Mouse (Mus musculus): ENCODE measurements at regions not wholly inside any gene's neighbourhood (a gene's known extent, or its start where the extent isn't known, plus 50 kb on each side); places are given as distances from the start of the nearest gene placed in this dataset.

DNA sequence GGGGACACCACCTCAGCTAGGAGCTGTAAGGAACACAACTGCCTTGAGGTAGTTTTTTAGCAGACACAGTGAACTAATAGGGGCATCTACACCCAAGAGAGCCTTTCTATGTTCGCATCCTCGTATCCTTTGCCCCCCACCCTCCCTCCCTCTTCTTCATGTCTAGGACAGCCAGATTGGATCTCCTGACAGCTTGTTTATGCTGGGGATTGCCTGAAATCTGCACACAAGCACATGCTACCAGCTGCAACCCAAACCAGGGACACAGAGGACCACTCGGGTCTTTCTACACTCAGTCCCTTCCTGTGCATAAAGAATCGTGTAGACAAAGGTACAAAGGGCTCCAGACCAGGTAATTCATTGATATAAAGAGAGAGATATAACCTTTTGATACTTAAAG, 159.3 kb downstream of the Gipc2 start:
- Histone ChIP-seq H3K4me3 (ENCODE audit: low read depth, low read length) (no peak overlapping the region), H3K9me3 (ENCODE audit: control insufficient read depth, low read length) (no peaks in the 10 kb centered on the region), H3K9ac (ENCODE audit: low read depth, low read length) (no peak overlapping the region), H3K27ac (ENCODE audit: low read depth, low read length) (no peak overlapping the region), H3K4me1 (replicated peaks; ENCODE audit: control insufficient read depth, insufficient read depth, low read length) (no peaks in the 10 kb centered on the region), H3K36me3 (ENCODE audit: control insufficient read depth, insufficient read depth, low read length) (no peaks in the 10 kb centered on the region), H3K4me2 (replicated peaks; ENCODE audit: low read depth, low read length) (no peak overlapping the region), H3K27me3 (ENCODE audit: control insufficient read depth, insufficient read depth, low read length) (no peaks in the 10 kb centered on the region)
- ATAC-seq (ENCODE audit: low FRiP score) = no peak
- no peak for DNase-seq (ENCODE audit: low spot score)
- 85% methylated on average over 4 of the region's 4 CpGs for WGBS

DNA sequence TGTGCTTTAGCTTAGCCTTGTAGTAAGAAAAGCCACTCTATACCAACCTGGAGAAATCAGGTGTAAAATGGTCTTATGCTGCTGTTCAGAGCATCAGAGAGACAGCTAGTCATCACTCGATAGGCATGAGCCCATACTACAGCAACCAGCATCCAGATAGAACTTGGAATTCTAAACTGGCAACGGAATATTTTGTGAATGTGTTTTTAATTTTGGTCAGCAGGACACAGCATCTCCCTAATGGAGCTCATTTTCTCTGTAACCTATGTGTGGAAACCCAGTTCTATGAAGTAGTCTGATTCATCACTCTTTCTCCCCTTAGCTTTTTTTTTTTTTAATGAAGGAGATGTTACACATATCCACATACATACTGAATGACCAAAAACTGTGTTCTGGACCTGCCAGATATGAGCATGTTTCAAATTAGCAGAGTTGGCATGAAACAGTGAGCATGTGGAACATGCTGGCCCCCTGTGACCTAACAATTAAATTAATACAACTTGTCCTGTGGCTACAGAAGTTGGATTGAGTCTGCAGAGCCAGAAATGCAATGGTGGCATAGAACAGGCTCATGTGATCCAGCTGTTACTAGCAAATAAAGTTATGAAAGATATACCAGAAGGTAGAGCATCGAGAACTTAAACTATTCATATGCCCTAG, 160.5 kb downstream of the Gipc2 start:
- 86% methylated on average over 3 of the region's 3 CpGs for WGBS
- H3K27ac ChIP-seq (ENCODE audit: low read depth, low read length) = no peak overlapping the region
- H3K9ac ChIP-seq (ENCODE audit: low read depth, low read length) = no peak overlapping the region
- DNase-seq (ENCODE audit: low spot score) = no peak
- H3K4me1 ChIP-seq (replicated peaks; ENCODE audit: control insufficient read depth, insufficient read depth, low read length) = no peaks in the 10 kb centered on the region
- H3K9me3 ChIP-seq (ENCODE audit: control insufficient read depth, low read length) = no peaks in the 10 kb centered on the region
- no peaks in the 10 kb centered on the region for H3K36me3 ChIP-seq (ENCODE audit: control insufficient read depth, insufficient read depth, low read length)
- ATAC-seq (ENCODE audit: low FRiP score) = no peak
- H3K4me2 ChIP-seq (replicated peaks; ENCODE audit: low read depth, low read length) = no peak overlapping the region
- no peaks in the 10 kb centered on the region for H3K27me3 ChIP-seq (ENCODE audit: control insufficient read depth, insufficient read depth, low read length)
- no peak overlapping the region for H3K4me3 ChIP-seq (ENCODE audit: low read depth, low read length)

DNA sequence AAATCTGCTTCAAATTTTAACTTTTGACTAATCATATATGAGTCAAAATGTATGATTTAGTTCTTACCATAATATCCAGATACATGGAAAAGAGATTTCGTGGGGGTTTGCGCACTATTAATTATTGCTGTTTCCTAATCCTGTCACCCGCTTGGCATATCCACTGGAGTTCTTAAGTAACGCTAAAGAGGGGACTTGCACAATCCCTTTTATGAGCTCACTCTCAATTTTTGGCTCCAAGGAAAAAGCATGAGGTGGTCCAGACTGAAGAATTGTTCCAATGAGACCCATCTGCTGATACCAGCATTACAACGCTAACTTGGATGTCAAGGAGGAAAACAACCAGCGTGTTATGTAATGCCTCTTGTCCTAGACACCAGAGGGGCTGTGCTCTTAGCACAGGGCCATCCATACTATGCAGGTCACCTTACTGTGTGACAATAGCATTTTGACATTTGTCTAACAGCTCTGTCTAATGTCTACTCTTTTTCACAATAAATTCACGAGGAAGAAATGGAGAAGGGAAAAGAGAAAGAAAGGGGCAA, 161.5 kb downstream of the Gipc2 start:
- Histone ChIP-seq H3K9me3 (ENCODE audit: control insufficient read depth, low read length) (no peaks in the 10 kb centered on the region), H3K4me2 (replicated peaks; ENCODE audit: low read depth, low read length) (no peak overlapping the region), H3K9ac (ENCODE audit: low read depth, low read length) (no peak overlapping the region), H3K4me1 (replicated peaks; ENCODE audit: control insufficient read depth, insufficient read depth, low read length) (no peaks in the 10 kb centered on the region), H3K4me3 (ENCODE audit: low read depth, low read length) (no peak overlapping the region), H3K36me3 (ENCODE audit: control insufficient read depth, insufficient read depth, low read length) (no peaks in the 10 kb centered on the region), H3K27me3 (ENCODE audit: control insufficient read depth, insufficient read depth, low read length) (no peaks in the 10 kb centered on the region), H3K27ac (ENCODE audit: low read depth, low read length) (no peak overlapping the region)
- 92% methylated on average over 7 of the region's 7 CpGs for WGBS
- no peak for DNase-seq (ENCODE audit: low spot score)
- ATAC-seq (ENCODE audit: low FRiP score) = no peak

DNA sequence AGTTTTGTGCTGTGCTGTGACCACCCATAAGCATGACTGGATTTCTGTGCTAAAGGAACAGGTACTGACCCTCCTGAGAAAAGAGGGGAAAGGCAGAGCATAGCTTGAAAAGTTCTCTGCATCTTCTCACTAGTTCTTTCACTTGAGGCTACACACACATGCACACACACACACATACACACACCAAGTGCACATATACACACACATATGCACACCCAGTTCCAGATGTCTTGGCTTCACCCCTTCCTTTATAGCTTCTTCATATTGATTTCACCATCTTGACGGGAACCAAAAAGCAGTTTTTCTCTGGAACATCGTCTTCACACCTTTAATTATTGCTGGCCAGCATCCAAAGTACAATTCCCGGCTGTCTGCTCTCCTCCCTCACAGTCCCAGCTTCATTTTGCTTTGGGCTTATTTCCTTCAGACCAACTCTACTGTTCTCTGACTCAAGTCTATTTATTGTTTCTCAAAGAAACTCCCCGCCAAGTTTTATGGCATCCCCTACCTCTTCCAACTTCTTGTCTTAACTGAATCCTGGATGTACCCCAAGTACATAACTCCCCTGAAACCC, 160.2 kb upstream of the Ptgfr start:
- H3K36me3 ChIP-seq (ENCODE audit: control insufficient read depth, insufficient read depth, low read length) = no peaks in the 10 kb centered on the region
- H3K27me3 ChIP-seq (ENCODE audit: control insufficient read depth, insufficient read depth, low read length) = no peaks in the 10 kb centered on the region
- no peaks in the 10 kb centered on the region for H3K4me1 ChIP-seq (replicated peaks; ENCODE audit: control insufficient read depth, insufficient read depth, low read length)
- H3K4me2 ChIP-seq (replicated peaks; ENCODE audit: low read depth, low read length) = no peak overlapping the region
- no peak overlapping the region for H3K27ac ChIP-seq (ENCODE audit: low read depth, low read length)
- H3K9ac ChIP-seq (ENCODE audit: low read depth, low read length) = no peak overlapping the region
- H3K9me3 ChIP-seq (ENCODE audit: control insufficient read depth, low read length) = no peaks in the 10 kb centered on the region
- ATAC-seq (ENCODE audit: low FRiP score) = no peak
- 91% methylated on average over 4 of the region's 4 CpGs for WGBS
- H3K4me3 ChIP-seq (ENCODE audit: low read depth, low read length) = no peak overlapping the region
- DNase-seq (ENCODE audit: low spot score) = no peak

DNA sequence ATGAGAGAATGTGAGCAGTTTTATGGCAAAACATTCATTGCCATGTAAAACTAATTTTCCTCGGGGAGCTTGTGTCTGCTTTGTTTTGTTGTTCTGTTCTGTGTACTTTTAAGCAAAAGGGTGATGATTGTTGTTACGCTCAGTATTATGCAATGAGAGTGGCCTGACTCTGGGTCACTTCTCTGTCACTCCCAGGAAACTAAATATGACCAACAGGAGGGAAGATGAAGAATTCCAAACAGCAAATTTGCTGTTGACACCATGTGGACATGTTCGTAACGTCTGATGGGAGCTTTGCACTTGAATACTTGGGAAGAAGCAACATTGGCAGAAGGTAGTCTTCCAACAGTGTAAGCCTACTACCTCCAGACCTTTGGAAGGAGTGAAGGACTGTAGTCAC, 159.7 kb upstream of the Ptgfr start:
- Histone ChIP-seq H3K27ac (ENCODE audit: low read depth, low read length) (no peak overlapping the region), H3K27me3 (ENCODE audit: control insufficient read depth, insufficient read depth, low read length) (no peaks in the 10 kb centered on the region), H3K4me2 (replicated peaks; ENCODE audit: low read depth, low read length) (no peak overlapping the region), H3K4me1 (replicated peaks; ENCODE audit: control insufficient read depth, insufficient read depth, low read length) (no peaks in the 10 kb centered on the region), H3K36me3 (ENCODE audit: control insufficient read depth, insufficient read depth, low read length) (no peaks in the 10 kb centered on the region), H3K4me3 (ENCODE audit: low read depth, low read length) (no peak overlapping the region), H3K9ac (ENCODE audit: low read depth, low read length) (no peak overlapping the region), H3K9me3 (ENCODE audit: control insufficient read depth, low read length) (no peaks in the 10 kb centered on the region)
- 91% methylated on average over 4 of the region's 4 CpGs for WGBS
- ATAC-seq (ENCODE audit: low FRiP score) (no peak), DNase-seq (ENCODE audit: low spot score) (no peak)

DNA sequence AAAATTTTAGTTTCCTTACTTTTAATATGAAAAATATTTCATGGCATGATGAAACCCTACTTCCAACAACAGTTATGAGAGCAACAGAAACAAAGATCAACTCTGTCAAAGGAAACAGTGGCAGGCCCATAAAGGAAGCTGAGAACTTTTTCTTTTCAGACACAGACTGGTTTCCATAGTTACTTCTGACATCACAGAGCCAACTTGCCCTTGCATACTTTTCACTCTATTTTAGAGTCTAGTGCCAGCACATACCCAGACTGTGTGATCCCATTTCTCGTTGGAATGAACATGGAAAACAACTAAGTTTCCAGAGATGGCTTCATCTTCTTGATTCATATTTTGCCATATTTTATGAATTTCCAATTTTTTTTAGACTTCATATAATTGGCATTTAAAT, 150.8 kb upstream of the Ptgfr start:
- Histone ChIP-seq H3K9me3 (ENCODE audit: control insufficient read depth, low read length) (no peaks in the 10 kb centered on the region), H3K9ac (ENCODE audit: low read depth, low read length) (no peak overlapping the region), H3K4me2 (replicated peaks; ENCODE audit: low read depth, low read length) (no peak overlapping the region), H3K4me3 (ENCODE audit: low read depth, low read length) (no peak overlapping the region), H3K36me3 (ENCODE audit: control insufficient read depth, insufficient read depth, low read length) (no peaks in the 10 kb centered on the region), H3K27me3 (ENCODE audit: control insufficient read depth, insufficient read depth, low read length) (no peaks in the 10 kb centered on the region), H3K4me1 (replicated peaks; ENCODE audit: control insufficient read depth, insufficient read depth, low read length) (no peaks in the 10 kb centered on the region), H3K27ac (ENCODE audit: low read depth, low read length) (no peak overlapping the region)
- ATAC-seq (ENCODE audit: low FRiP score) = no peak
- 82% methylated on average over 1 of the region's 1 CpGs for WGBS
- DNase-seq (ENCODE audit: low spot score) = no peak

DNA sequence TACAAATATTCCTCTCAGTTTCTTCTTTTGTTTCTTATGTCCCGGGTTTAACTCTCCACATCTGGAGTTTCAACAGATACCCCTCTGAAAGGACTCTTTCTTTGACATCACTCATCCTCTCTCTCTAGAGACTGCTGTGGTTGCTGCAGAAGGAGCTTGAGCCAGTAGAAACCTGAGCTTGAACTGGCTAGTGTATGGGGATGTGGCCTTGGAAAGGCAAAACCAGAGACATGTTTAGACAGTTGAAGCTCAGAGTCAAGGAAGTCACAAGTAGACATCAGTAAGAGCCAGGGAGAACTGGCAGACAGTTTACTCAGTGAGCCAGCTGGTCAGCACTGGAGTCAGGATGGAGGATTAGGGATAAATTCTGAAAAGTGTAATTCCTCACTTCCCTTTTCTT, 140.7 kb upstream of the Ptgfr start:
- H3K4me1 ChIP-seq (replicated peaks; ENCODE audit: control insufficient read depth, insufficient read depth, low read length) = no peaks in the 10 kb centered on the region
- no peaks in the 10 kb centered on the region for H3K9me3 ChIP-seq (ENCODE audit: control insufficient read depth, low read length)
- no peaks in the 10 kb centered on the region for H3K27me3 ChIP-seq (ENCODE audit: control insufficient read depth, insufficient read depth, low read length)
- WGBS = 51% methylated on average over 1 of the region's 1 CpGs
- ATAC-seq (ENCODE audit: low FRiP score) (no peak), DNase-seq (ENCODE audit: low spot score) (no peak)
- H3K27ac ChIP-seq (ENCODE audit: low read depth, low read length) = no peak overlapping the region
- no peak overlapping the region for H3K4me3 ChIP-seq (ENCODE audit: low read depth, low read length)
- H3K4me2 ChIP-seq (replicated peaks; ENCODE audit: low read depth, low read length) = no peak overlapping the region
- H3K36me3 ChIP-seq (ENCODE audit: control insufficient read depth, insufficient read depth, low read length) = no peaks in the 10 kb centered on the region
- no peak overlapping the region for H3K9ac ChIP-seq (ENCODE audit: low read depth, low read length)

DNA sequence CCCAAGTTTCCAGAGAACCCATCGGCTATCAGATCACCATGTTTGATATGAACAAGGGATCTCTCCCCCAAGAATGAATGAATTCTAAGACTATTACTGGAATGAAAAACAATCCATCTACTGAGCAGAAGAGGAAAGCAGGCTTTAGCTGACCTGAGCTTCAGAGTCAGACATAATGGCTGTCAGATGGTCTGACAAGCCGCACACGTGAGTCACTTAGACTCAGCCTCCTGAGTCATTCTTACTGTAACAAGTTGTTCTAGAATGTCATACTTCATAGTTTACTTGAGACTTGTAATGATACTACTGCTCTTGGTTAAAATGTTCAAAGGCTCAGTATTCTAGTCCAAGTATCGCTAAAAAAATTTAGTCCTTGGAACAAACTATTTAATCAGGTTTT, 140.2 kb upstream of the Ptgfr start:
- Histone ChIP-seq H3K9ac (ENCODE audit: low read depth, low read length) (no peak overlapping the region), H3K4me2 (replicated peaks; ENCODE audit: low read depth, low read length) (no peak overlapping the region), H3K4me1 (replicated peaks; ENCODE audit: control insufficient read depth, insufficient read depth, low read length) (no peaks in the 10 kb centered on the region), H3K36me3 (ENCODE audit: control insufficient read depth, insufficient read depth, low read length) (no peaks in the 10 kb centered on the region), H3K27ac (ENCODE audit: low read depth, low read length) (no peak overlapping the region), H3K9me3 (ENCODE audit: control insufficient read depth, low read length) (no peaks in the 10 kb centered on the region), H3K27me3 (ENCODE audit: control insufficient read depth, insufficient read depth, low read length) (no peaks in the 10 kb centered on the region), H3K4me3 (ENCODE audit: low read depth, low read length) (no peak overlapping the region)
- WGBS = 90% methylated on average over 4 of the region's 4 CpGs
- no peak for ATAC-seq (ENCODE audit: low FRiP score)
- no peak for DNase-seq (ENCODE audit: low spot score)

DNA sequence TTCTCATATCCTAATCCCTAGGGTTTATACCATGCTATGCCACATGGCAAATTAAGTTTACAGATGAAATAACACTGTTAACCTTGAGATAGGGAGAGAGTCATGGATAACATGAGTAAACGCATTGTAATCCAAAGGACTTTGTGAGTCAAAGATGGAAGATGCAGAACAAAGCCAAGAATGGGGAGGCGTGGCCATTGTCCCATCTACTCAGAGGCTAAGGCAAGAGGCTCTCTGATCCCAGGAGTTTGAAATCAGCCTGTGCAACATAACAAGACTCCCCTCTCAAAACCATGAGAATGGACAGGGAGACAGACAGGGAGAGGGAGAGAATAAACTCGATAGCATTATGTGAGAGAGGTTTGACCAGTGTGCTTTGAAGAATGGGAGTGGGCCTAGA, 112.4 kb upstream of the Ptgfr start:
- Histone ChIP-seq H3K27me3 (ENCODE audit: control insufficient read depth, insufficient read depth, low read length) (no peaks in the 10 kb centered on the region), H3K36me3 (ENCODE audit: control insufficient read depth, insufficient read depth, low read length) (no peaks in the 10 kb centered on the region), H3K4me1 (replicated peaks; ENCODE audit: control insufficient read depth, insufficient read depth, low read length) (no peaks in the 10 kb centered on the region), H3K4me3 (ENCODE audit: low read depth, low read length) (no peak overlapping the region), H3K9ac (ENCODE audit: low read depth, low read length) (no peak overlapping the region), H3K9me3 (ENCODE audit: control insufficient read depth, low read length) (no peaks in the 10 kb centered on the region), H3K27ac (ENCODE audit: low read depth, low read length) (no peak overlapping the region), H3K4me2 (replicated peaks; ENCODE audit: low read depth, low read length) (no peak overlapping the region)
- ATAC-seq (ENCODE audit: low FRiP score) (no peak), DNase-seq (ENCODE audit: low spot score) (no peak)
- WGBS = 86% methylated on average over 3 of the region's 3 CpGs
